Mouse (Mus musculus): ENCODE results near the gene Zfp14. TPM values are rescaled to one million over a fixed set of nuclear protein-coding genes. Genes with fewer than 3 reads are reported as not detected.
A peak's percentile ranks its signal among the peaks of the same experiment; 100 is the strongest.

Zfp14 gene
- total RNA-seq (2021), result 1 to 10 TPM; 6.3 to 7.4 TPM

- peak; percentile 87 to 92 for DNase-seq (ENCODE audit: extremely low spot score in 1 of 2, low spot score in 2 of 2)
- intact Hi-C loops (cut with DNase I), result no loop called here
Observed at GRCm38 (mm10) chr7:30050882-30051548, at the start of gene Zfp14. TSS of gene Zfp14 (minus strand) at chr7:30051380.

GRCm38 (mm10) chr7:30099297-30099696 lies 48.1 kb upstream of the Zfp14 start:
- intact Hi-C loops (cut with DNase I), result no loop called here
- DNase-seq (ENCODE audit: extremely low spot score in 1 of 2, low spot score in 2 of 2), result peak; percentile 79 to 84

GRCm38 (mm10) chr7:30095551-30096125 lies 44.5 kb upstream of the Zfp14 start:
- DNase-seq (ENCODE audit: extremely low spot score in 1 of 2, low spot score in 2 of 2), result no peak
- intact Hi-C loops (cut with DNase I), result no loop called here

- intact Hi-C loops (cut with DNase I), result no loop called here
Observed at GRCm38 (mm10) chr7:30094646-30095429, 43.7 kb upstream of the Zfp14 start, which contains the start of gene Zfp260. TSS of gene Zfp260 (plus strand) at chr7:30094777.

GRCm38 (mm10) chr7:30093918-30094415 lies 42.8 kb upstream of the Zfp14 start:
- intact Hi-C loops (cut with DNase I), result no loop called here

More at GRCm38 (mm10) chr7:30094646-30095429, 43.7 kb upstream of the Zfp14 start, which contains the start of gene Zfp260:
- peak; percentile 91 to 93 for DNase-seq (ENCODE audit: extremely low spot score in 1 of 2, low spot score in 2 of 2)

GRCm38 (mm10) chr7:30092666-30093065 lies 41.5 kb upstream of the Zfp14 start:
- no peak for DNase-seq (ENCODE audit: extremely low spot score in 1 of 2, low spot score in 2 of 2)
- intact Hi-C loops (cut with DNase I), result no loop called here

More at GRCm38 (mm10) chr7:30093918-30094415, 42.8 kb upstream of the Zfp14 start:
- DNase-seq (ENCODE audit: extremely low spot score in 1 of 2, low spot score in 2 of 2), result no peak

GRCm38 (mm10) chr7:30090970-30091585 lies 39.9 kb upstream of the Zfp14 start:
- intact Hi-C loops (cut with DNase I), result no loop called here

GRCm38 (mm10) chr7:30090092-30090969 lies 39.2 kb upstream of the Zfp14 start, which contains the start of the genes Gm26920 and Zfp566:
TSS of gene Gm26920 (minus strand) at chr7:30090410.
TSS of gene Zfp566 (minus strand) at chr7:30090527.
- peak; percentile 95 to 96 for DNase-seq (ENCODE audit: extremely low spot score in 1 of 2, low spot score in 2 of 2)
- intact Hi-C loops (cut with DNase I), result no loop called here

More at GRCm38 (mm10) chr7:30090970-30091585, 39.9 kb upstream of the Zfp14 start:
- no peak for DNase-seq (ENCODE audit: extremely low spot score in 1 of 2, low spot score in 2 of 2)

- DNase-seq (ENCODE audit: extremely low spot score in 1 of 2, low spot score in 2 of 2), result no peak
- intact Hi-C loops (cut with DNase I), result no loop called here
Observed at GRCm38 (mm10) chr7:30089405-30089804, 38.2 kb upstream of the Zfp14 start.

GRCm38 (mm10) chr7:30086524-30086923 lies 35.3 kb upstream of the Zfp14 start:
- intact Hi-C loops (cut with DNase I), result no loop called here
- no peak for DNase-seq (ENCODE audit: extremely low spot score in 1 of 2, low spot score in 2 of 2)

GRCm38 (mm10) chr7:30072146-30073028 lies 21.2 kb upstream of the Zfp14 start, which contains the start of gene Zfp82:
TSS of gene Zfp82 (minus strand) at chr7:30072900.
- intact Hi-C loops (cut with DNase I), result loop anchor here (5.0 kb wide), 1 partner anchor 60 kb away; no protein-coding TSS in a partner anchor
- DNase-seq (ENCODE audit: extremely low spot score in 1 of 2, low spot score in 2 of 2), result peak; percentile 72 to 87

- DNase-seq (ENCODE audit: extremely low spot score in 1 of 2, low spot score in 2 of 2), result no peak
- intact Hi-C loops (cut with DNase I), result no loop called here
Observed at GRCm38 (mm10) chr7:30064622-30065021, 13.4 kb upstream of the Zfp14 start.

- intact Hi-C loops (cut with DNase I), result no loop called here
Observed at GRCm38 (mm10) chr7:30062478-30062877, 11.3 kb upstream of the Zfp14 start.

GRCm38 (mm10) chr7:30060341-30060740 lies 9.2 kb upstream of the Zfp14 start:
- intact Hi-C loops (cut with DNase I), result no loop called here
- no peak for DNase-seq (ENCODE audit: extremely low spot score in 1 of 2, low spot score in 2 of 2)

More at GRCm38 (mm10) chr7:30062478-30062877, 11.3 kb upstream of the Zfp14 start:
- DNase-seq (ENCODE audit: extremely low spot score in 1 of 2, low spot score in 2 of 2), result no peak

- intact Hi-C loops (cut with DNase I), result no loop called here
Observed at GRCm38 (mm10) chr7:30053591-30053990, 2.4 kb upstream of the Zfp14 start.

GRCm38 (mm10) chr7:30048126-30048525 lies 3.1 kb downstream of the Zfp14 start:
- intact Hi-C loops (cut with DNase I), result no loop called here
- no peak for DNase-seq (ENCODE audit: extremely low spot score in 1 of 2, low spot score in 2 of 2)

More at GRCm38 (mm10) chr7:30053591-30053990, 2.4 kb upstream of the Zfp14 start:
- no peak for DNase-seq (ENCODE audit: extremely low spot score in 1 of 2, low spot score in 2 of 2)

- intact Hi-C loops (cut with DNase I), result no loop called here
- DNase-seq (ENCODE audit: extremely low spot score in 1 of 2, low spot score in 2 of 2), result no peak
Observed at GRCm38 (mm10) chr7:30044354-30044753, 6.8 kb downstream of the Zfp14 start.
